ENCODE assay signal across 13 mouse cellular contexts in the genomic region with DNA sequence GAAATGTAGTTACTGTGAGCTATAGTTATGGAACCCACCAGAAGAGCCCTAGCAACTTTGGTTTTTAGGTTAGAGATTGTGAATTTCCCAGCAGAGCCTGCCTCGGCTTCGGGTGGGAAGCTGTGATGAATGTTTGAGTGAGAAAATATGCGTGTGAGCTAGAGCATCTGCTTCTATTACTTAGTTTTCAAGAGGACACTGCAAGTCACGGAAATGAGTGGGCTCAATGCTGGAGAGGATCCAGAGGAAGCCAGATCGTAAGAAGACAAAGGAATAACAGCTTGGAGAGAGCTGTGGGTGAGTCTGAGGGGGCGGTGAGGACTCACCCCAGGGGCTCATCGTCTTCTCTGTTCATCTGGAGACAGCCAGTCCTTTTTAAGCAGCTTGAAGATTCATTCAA.
A peak's percentile ranks its signal among the peaks of the same experiment; 100 is the strongest.
DNase-seq lines count a peak whose midpoint lies in the region; ATAC-seq and TF ChIP-seq lines count a peak whose summit lies in the region.
"Had no signal": no experiment of that assay in that cellular context is flagged by ENCODE, and none has a peak within 500 bp of the region (broad histone marks: within the 10 kb centered on the region; RNA-seq: fewer than 3 reads in every experiment).

No protein-coding gene starts in this region.

- no peak overlapping the region for H3K4me3 ChIP-seq in layer of hippocampus, adult 2 months
- no peak overlapping the region for H3K4me3 ChIP-seq in intestine, postnatal 0 days (ENCODE audit: low read depth, low read length)
- no peak overlapping the region for H3K4me3 ChIP-seq in hindbrain, embryonic 12.5 days
- H3K4me3 ChIP-seq: midbrain, embryonic 10.5 days; neural tube, embryonic 12.5 days had no signal

- H3K4me1 ChIP-seq in intestine, postnatal 0 days (replicated peaks; ENCODE audit: control insufficient read depth, insufficient read depth, low read length), result no peaks in the 10 kb centered on the region
- H3K4me1 ChIP-seq in hindbrain, embryonic 12.5 days, result no peaks in the 10 kb centered on the region
- H3K4me1 ChIP-seq: midbrain, embryonic 10.5 days; neural tube, embryonic 12.5 days had no signal

- peak; percentile 9 for DNase-seq in gastrocnemius, postnatal 25 days
- no peak for DNase-seq in gastrocnemius, postnatal 10 days
- DNase-seq in Muller cell, postnatal 12 days (ENCODE audit: inconsistent ontology term), result peak; percentile 40
- DNase-seq in layer of hippocampus, adult 2 months (ENCODE audit: low spot score in 2 of 2), result peak; percentile 63 to 88
- DNase-seq in left cerebral cortex, postnatal 25 days (ENCODE audit: low spot score in 2 of 2), result peak; percentile 81 to 98
- no peak for DNase-seq in MN1 (ENCODE audit: low spot score)
- DNase-seq: adrenal gland, adult 8-10 months; cerebellum, adult 2 months; kidney, adult 11 months had no signal

- no peak for TF ChIP-seq CTCF in layer of hippocampus, adult 2 months (conservative IDR thresholded peaks at IDR 0.05)
- TF ChIP-seq CTCF in intestine, postnatal 0 days (IDR thresholded peaks at IDR 0.05; ENCODE audit: low read depth), result no peak

- no peaks in the 10 kb centered on the region for H3K36me3 ChIP-seq in intestine, postnatal 0 days (ENCODE audit: control insufficient read depth, insufficient read depth)
- no peaks in the 10 kb centered on the region for H3K36me3 ChIP-seq in hindbrain, embryonic 12.5 days
- H3K36me3 ChIP-seq: midbrain, embryonic 10.5 days; neural tube, embryonic 12.5 days had no signal

- no peak overlapping the region for H3K9ac ChIP-seq in intestine, postnatal 0 days (ENCODE audit: low read depth, low read length)
- H3K9ac ChIP-seq in hindbrain, embryonic 12.5 days, result no peak overlapping the region
- H3K9ac ChIP-seq: neural tube, embryonic 12.5 days had no signal

- intact Hi-C loops in left cerebral cortex, postnatal 25 days (cut with DNase I), result loop anchor here (1.0 to 10.0 kb wide), 7 partner anchors 26 to 888 kb away; a partner anchor contains a TSS

- 51% methylated on average over 7 of the region's 7 CpGs for WGBS in intestine, postnatal 0 days
- 69% methylated on average over 7 of the region's 7 CpGs for WGBS in hindbrain, embryonic 12.5 days

- H3K27me3 ChIP-seq in intestine, postnatal 0 days (replicated peaks; ENCODE audit: control insufficient read depth, insufficient read depth, low read length), result no peaks in the 10 kb centered on the region
- no peaks in the 10 kb centered on the region for H3K27me3 ChIP-seq in hindbrain, embryonic 12.5 days
- H3K27me3 ChIP-seq: neural tube, embryonic 12.5 days had no signal

- H3K9me3 ChIP-seq in intestine, postnatal 0 days (ENCODE audit: control insufficient read depth), result no peaks in the 10 kb centered on the region
- H3K9me3 ChIP-seq in hindbrain, embryonic 12.5 days (replicated peaks), result no peaks in the 10 kb centered on the region
- H3K9me3 ChIP-seq: midbrain, embryonic 10.5 days; neural tube, embryonic 12.5 days had no signal

- no peak for ATAC-seq in intestine, postnatal 0 days
- no peak for ATAC-seq in hindbrain, embryonic 12.5 days (ENCODE audit: low FRiP score)

- peak overlapping the region; percentile 75 for H3K27ac ChIP-seq in layer of hippocampus, adult 2 months
- H3K27ac ChIP-seq in intestine, postnatal 0 days (ENCODE audit: low read depth, low read length), result no peak overlapping the region
- H3K27ac ChIP-seq in hindbrain, embryonic 12.5 days, result no peak overlapping the region
- H3K27ac ChIP-seq: midbrain, embryonic 10.5 days; neural tube, embryonic 12.5 days had no signal

- H3K4me2 ChIP-seq in intestine, postnatal 0 days (replicated peaks; ENCODE audit: low read depth), result no peak overlapping the region
- no peak overlapping the region for H3K4me2 ChIP-seq in hindbrain, embryonic 12.5 days (replicated peaks)
- H3K4me2 ChIP-seq: neural tube, embryonic 12.5 days had no signal

Comparison
In these comparisons a context has a peak if more than half of its experiments do, and no peak if none do; other contexts are left out.
1. DNase-seq: peak in gastrocnemius, postnatal 25 days (single experiment), Muller cell, postnatal 12 days (single experiment), layer of hippocampus, adult 2 months (2 of 2) and left cerebral cortex, postnatal 25 days (2 of 2); none in gastrocnemius, postnatal 10 days (single experiment) and MN1 (single experiment).